Mouse (Mus musculus) brain, embryonic 18.5 days (tissue): ENCODE results near the gene Smg6.

ENCODE experiments used
- DNase-seq: peaks from one replicate; pipeline ENCODE4 v3.0.0-alpha.2; 2012; ENCODE audit warnings: low read depth, low spot score

Smg6 gene

DNA sequence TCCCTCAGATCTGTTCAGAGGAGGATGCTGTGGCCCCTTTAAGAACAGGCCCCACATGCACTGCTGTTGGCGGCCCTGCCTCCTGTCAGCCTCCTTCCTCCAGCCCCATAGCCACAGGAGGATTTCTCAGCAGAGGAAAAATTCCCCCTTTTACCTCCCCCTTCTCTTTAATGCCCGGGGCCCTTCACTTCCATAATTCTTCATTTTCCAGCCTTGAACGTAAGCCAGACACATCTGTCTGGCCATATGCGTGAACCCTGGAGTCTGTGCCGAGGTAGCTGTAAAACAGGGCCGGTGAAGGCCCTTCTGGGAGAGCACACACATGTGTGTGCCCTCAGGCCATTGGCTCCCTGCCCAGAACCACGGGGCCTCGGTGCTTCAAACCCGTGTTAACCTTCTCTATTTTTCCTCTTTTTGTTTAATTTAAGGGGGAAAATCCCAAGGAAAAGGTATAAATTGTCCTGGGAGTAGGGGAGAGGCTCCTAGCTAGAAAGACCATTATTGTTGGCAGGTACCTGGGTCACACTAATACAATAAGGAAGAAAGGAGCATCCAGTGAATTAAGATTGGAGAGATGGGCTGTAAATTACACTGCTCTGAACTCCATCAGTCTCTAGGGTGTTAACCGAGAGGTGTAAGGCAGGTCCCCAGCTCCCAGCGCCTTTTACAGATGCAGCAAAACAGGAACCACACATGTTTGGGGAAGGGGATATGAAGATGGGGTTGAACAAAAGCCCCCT is 221.7 kb downstream of the Smg6 start:
- no peak for DNase-seq

DNA sequence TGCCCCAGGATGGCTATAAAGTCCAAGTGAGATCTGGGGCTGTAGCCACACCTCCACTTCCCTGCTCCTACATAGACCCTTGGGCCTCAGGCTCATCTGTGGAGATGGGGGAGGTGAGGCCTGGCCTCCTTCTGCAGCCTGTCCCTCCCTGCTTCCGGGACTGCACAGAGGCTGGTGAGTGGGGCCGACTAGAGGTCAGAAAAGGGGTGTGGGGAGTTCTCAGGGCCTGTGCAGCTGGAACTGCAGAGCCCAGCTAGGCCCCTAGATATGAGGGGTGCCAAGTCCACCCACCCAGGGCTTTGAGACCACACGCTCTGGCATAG is 222.2 kb downstream of the Smg6 start:
- DNase-seq: no peak

DNA sequence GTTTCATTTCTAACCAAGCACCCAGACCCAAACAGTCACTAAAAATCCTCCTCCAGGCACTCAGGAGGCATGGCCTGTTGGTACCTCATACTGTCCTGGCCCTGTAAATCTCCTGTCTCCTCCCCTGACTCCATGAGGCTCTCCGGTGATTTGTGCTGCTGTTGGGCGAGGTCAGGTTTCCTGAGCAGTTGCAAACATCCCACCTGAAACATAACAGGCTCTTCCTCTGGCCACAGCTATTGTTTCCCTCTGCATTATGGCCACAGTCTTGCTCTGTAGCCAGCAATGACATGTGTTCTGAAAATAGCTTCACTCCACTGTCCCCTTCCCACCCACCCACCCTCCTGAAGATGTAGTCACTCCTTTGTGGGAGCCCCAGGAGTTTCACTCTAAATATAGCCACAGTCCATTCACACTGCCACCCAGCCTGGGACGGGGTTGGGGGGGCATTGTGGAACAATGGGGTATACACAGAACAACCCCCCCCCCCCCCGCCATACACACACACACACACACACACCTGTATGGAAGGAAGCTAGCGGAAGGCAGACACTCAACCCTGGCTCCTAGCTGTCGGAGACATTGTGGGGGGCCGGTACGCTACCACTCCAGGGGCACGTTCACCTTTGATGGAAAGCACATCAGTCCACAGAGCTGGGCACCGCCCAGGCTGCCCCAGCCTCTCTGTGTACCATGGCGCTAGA is 222.9 kb downstream of the Smg6 start:
- no peak for DNase-seq

DNA sequence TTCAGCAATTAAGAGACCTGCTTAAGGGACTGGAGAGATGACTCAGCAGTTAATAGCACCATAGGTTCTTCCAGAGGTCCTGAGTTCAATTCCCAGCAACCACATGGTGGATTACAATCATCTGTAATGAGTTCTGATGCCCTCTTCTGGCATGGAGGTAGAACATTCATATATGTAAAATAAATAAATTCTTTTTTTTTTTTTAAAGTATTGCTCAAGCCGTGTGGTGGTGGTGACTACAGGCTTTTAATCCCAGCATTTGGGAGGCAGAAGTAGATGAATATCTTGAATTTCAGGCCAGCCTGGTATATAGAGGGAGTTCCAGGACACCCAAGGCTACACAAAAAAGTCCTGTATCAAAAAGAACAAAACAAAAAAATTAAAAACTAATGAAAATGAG is 224.7 kb downstream of the Smg6 start:
- no peak for DNase-seq

DNA sequence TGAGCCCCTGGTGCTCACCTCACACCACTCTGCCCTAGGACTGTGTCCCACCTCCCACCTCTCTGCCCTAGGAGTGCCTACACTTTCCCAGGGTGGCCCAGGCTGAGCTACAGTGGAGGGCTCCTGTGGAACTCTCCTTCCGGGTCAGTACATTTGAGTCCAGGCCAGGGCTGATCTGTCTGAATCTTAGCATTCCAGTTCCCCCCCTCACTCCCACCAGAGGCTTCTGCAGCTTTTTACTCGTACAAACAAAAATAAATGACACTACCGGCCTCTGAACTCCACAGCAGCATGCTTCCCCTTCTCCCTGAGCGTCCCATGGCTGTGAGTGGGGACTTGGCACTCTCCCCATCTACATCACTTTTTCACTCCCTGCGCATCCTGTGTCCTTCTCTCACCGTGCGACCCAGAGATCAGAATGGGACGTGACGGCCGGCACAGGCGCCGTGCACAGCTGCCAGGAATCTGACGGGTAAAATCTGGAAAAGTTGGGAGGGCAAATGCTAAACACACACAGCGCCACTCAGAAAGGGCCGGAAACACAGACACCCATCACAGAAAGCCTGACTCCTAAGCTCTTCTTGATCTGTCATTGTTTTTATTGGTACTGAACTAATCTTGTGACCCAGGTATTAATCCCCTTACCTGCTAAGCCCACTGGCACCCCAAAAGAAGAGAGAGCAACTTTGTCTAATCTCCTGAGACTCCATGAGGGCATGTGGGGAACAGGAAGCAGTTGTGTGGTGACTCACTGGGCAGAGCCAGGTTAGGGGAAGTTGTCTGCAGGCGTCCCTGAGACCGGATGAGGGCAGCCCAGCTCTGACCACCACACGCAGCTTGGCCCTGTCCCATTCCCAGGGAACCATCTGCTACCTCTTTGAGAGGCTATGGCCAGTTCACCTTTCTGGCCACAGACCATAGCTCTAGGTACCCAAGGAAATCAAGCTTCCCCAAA is 227.3 kb downstream of the Smg6 start:
- no peak for DNase-seq

- DNase-seq: no peak
Measured at GRCm38 (mm10) chr11:75154053-75154585, 228.5 kb downstream of the Smg6 start.

DNA sequence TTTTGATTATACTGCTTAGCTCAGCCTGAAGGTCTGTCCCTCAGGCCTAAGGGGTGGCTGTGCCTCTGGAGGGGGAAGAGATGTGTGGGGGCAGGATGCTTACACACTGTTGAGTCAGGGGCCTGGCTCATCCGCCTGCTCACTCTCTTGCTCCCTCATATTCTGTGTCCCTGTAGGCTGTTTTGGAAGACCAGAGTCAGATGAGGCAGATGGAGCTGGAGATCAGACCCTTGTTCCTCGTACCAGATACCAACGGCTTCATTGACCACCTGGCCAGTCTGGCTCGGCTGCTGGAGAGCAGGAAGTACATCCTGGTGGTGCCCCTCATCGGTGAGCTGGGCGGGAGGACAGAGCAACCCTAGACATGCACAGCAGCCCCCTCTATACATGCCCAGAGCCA is 230.4 kb downstream of the Smg6 start:
- DNase-seq: no peak

DNA sequence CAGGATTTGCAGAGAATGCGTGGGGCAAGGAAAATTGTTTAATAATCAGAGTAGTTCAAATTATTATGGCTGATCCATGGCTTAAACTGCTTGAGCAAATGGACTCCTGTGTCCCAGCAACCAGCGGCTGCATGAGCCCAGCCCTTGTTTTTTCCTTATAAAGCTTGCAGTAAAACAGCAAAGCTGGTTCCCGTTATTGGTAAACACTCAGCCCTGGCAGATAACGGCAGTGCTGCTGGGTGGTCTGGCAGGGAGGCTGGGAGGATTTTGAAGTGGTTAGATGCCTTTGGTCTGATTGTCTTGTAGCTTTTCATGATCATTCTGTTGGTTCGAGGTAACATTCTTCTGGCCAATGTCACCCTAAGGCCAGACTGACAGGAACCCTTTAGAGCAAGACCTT is 230.8 kb downstream of the Smg6 start:
- DNase-seq: no peak

- no peak for DNase-seq
Measured at GRCm38 (mm10) chr11:75157037-75157436, 231.4 kb downstream of the Smg6 start.

GRCm38 (mm10) chr11:75157901-75158300 is 232.3 kb downstream of the Smg6 start:
- no peak for DNase-seq

DNA sequence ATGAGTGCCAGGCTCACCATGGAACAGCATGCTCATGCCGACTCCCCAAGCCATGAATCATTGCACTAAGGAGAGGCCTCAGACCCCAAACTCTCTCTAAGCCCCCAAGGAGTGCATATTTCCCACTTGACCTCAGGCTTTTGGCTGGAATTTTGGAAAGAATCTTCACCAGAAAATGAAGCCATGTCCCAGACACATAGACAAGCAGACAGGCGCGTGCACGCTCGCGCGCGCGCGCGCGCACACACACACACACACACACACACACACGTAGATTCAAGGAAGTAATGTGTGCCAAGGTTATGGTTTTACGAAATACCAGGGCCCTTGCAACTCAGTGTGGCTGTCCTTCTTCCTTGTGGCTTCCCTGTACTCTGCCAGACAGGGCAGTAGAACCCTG is 232.8 kb downstream of the Smg6 start:
- DNase-seq: no peak

DNA sequence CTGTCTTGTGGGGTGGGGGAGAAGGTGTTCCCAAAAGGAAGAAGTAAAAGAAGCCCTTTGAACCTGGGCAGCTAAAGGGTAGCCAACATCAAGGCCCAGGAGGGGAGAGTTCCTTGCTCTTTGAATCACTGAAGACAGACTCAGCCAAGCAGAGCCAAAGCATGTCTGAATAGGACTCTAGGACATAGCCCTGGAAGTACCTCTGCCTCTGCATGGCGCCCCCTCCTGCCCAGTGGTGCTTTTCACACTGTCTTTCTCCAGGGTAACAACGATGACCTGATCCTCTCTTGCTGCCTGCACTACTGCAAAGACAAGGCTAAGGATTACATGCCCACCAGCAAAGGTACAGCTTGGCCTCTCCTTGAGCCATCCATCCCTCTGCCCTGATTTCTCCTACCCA is 233.9 kb downstream of the Smg6 start:
- no peak for DNase-seq

DNA sequence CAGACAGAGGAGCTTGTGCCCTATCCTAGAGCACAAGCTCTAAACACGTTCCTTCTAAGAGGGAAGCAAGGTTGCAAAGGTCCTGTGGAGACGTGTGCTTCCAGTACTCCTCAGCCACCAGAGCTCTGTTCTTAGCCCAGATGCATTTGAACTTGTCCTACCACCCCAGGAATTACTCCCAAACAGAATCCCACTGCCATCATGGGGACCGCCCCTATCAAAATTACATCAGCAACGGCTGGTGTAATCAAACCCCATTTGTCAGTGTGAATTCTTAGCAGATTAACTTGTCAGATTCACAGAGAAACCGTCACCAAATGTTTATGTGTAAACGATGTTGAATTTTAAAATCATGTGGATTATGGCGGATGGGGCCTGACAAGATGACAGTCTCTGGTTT is 235.3 kb downstream of the Smg6 start:
- no peak for DNase-seq

DNA sequence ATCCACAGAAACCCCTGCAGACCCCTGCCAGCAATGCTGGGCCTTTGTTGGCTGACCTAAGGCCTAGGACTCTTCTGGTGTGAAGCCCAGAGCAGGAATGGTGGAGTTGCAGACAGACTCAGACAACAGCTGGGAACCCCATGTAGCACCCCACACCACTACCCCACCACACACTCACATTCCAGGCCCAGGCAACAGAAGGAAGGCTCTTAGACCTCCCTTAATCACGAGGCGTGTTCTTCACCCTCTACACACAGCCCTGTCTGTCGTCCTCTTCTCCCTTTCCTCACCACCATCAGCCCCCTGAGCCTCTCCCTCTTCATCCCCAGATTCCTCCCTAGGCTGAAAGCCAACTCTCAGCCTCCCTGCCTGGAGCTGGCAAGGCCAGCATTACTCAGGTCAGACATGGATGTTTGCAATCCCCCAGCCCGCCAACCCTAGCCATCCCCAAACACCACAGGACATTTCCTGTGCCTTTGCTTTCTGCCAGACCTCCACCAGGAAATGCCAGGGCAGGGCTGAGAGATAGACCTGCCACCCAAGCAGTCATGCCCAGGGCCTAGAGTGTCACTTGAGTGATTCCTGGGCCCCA is 235.9 kb downstream of the Smg6 start:
- no peak for DNase-seq

- DNase-seq: no peak
Measured at GRCm38 (mm10) chr11:75162591-75163080, 237.0 kb downstream of the Smg6 start.

DNA sequence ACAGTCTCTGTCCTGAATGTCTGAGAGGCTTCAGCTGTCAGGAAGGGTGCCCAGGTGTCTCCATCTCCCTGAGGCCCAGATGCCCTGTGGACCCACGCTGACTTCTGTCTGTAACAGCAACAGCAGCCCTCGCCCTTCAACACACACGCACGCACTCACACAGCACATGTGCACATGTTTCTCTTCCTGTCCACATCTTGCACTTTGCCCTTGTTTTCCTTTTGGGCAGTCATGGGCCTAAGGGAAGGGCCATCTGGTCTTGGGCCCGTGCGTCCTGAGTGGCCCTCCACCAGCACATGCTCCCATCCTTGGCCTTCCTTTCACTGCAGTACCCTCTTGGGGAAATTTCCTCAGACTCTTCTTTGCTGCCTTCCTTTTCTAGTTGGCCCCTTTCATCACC is 237.8 kb downstream of the Smg6 start:
- no peak for DNase-seq

GRCm38 (mm10) chr11:75164051-75164450 is 238.4 kb downstream of the Smg6 start:
- DNase-seq: no peak

- no peak for DNase-seq
Measured at GRCm38 (mm10) chr11:75164750-75165149, 239.1 kb downstream of the Smg6 start.

- DNase-seq: no peak
Measured at GRCm38 (mm10) chr11:75165441-75166192, 240.0 kb downstream of the Smg6 start.

DNA sequence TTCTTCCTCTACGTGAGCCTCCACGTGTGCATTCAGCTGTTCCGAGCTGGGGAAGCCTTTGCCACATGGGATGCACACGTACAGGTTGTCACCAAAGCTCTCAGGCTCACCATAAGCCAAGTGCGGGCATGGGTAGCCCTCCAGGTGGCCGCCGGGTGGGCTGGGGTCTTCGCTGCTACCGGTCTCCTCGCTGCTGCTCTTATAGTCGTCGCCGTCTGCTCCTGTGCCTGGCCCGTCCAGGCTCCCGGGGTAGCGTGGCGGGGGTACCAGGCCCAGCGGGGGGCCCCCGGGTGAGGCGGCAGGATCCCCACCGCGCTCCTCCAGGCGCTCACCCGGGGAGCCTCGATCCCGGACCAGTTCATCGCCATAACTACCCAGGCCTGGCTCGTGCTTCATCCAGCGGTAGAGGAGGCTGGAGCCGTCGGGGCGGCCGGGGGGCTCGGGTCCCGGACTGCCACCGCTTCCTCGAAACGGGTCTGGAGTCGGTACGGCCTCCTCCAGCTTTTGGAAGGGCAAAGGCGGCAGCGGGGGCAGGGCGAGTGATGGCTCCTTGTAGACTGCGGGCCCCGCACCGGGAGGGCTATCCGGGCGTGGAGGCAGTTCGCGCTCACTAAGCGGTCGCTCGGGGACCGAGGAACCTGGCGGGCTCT is 240.7 kb downstream of the Smg6 start:
- DNase-seq: no peak
